Mouse (Mus musculus): ENCODE measurements at regions not wholly inside any gene's neighbourhood (a gene's known extent, or its start where the extent isn't known, plus 50 kb on each side); places are given as distances from the start of the nearest gene placed in this dataset.

GRCm38 (mm10) chr3:103443247-103443646 lies 131.8 kb upstream of the Syt6 start:
- no peak for TF ChIP-seq CTCF (IDR thresholded peaks at IDR 0.05; ENCODE audit: borderline replicate concordance, insufficient read depth, low read depth, low read length)
- TF ChIP-seq POLR2A (IDR thresholded peaks at IDR 0.05; ENCODE audit: borderline replicate concordance, insufficient read depth, low read length): no peak
